Mouse (Mus musculus) myocyte (in vitro differentiated cells): ENCODE results near the gene Defb45. TPM values are rescaled to one million over a fixed set of nuclear protein-coding genes. Genes with fewer than 3 reads are reported as not detected.

Source experiments
- H3K27me3 ChIP-seq: one replicate; pipeline ENCODE4 v1.6.1; 2011; ENCODE audit not compliant: control insufficient read depth, insufficient read depth, insufficient read length
- H3K36me3 ChIP-seq: one replicate; pipeline ENCODE4 v1.6.1; 2011; ENCODE audit not compliant: control insufficient read depth, insufficient read depth
- H3K4me2 ChIP-seq: one replicate; pipeline ENCODE4 v1.6.1; 2011; ENCODE audit warnings: low read depth, control low read depth
- H3K4me3 ChIP-seq: one replicate; pipeline ENCODE4 v1.5.1; 2011; ENCODE audit warnings: mild to moderate bottlenecking, control low read depth, moderate library complexity
- H3K79me2 ChIP-seq: one replicate; pipeline ENCODE4 v1.6.1; 2011; ENCODE audit not compliant: control insufficient read depth, insufficient read depth
- H3ac ChIP-seq: one replicate; pipeline ENCODE4 v1.6.1; 2011; ENCODE audit not compliant: control insufficient read depth, insufficient read length
- CEBPB ChIP-seq: IDR thresholded peaks from 2 replicates; pipeline ENCODE4 v1.6.1; 2011; ENCODE audit warnings: mild to moderate bottlenecking, moderate library complexity; ENCODE audit not compliant: poor library complexity, insufficient read depth, severe bottlenecking
- E2F4 ChIP-seq: IDR thresholded peaks from one replicate; pipeline ENCODE4 v1.6.1; 2011; ENCODE audit warnings: mild to moderate bottlenecking, control low read depth, moderate library complexity; ENCODE audit not compliant: insufficient read depth
- MAX ChIP-seq: IDR thresholded peaks from one replicate; pipeline ENCODE4 v1.6.1; 2011; ENCODE audit warnings: low read depth, mild to moderate bottlenecking, control low read depth
- MYOD1 ChIP-seq, 3 experiments: IDR thresholded peaks; one replicate each; pipeline ENCODE4 v1.6.1; 2011; ENCODE audit warnings: control low read depth in 2 of 3, low read depth in 2 of 3, mild to moderate bottlenecking in 2 of 3, moderate library complexity in 1 of 3; ENCODE audit not compliant: insufficient read length in 2 of 3, control insufficient read depth in 1 of 3
- MYOG ChIP-seq, 3 experiments: IDR thresholded peaks; one replicate each; pipeline ENCODE4 v1.6.1; 2011; ENCODE audit warnings: control low read depth in 2 of 3, low read depth in 2 of 3, mild to moderate bottlenecking in 2 of 3; ENCODE audit not compliant: insufficient read length in 2 of 3, control insufficient read depth in 1 of 3, insufficient read depth in 1 of 3
- POLR2A ChIP-seq: IDR thresholded peaks from one replicate; pipeline ENCODE4 v1.6.1; 2011; ENCODE audit warnings: low read depth, mild to moderate bottlenecking, control low read depth, moderate library complexity; ENCODE audit not compliant: insufficient read length
- POLR2AphosphoS2 ChIP-seq: IDR thresholded peaks from one replicate; pipeline ENCODE4 v1.6.1; 2011; ENCODE audit warnings: low read depth, control low read depth; ENCODE audit not compliant: insufficient read length
- REST ChIP-seq: IDR thresholded peaks from one replicate; pipeline ENCODE4 v1.6.1; 2011; ENCODE audit warnings: mild to moderate bottlenecking, control low read depth, moderate library complexity; ENCODE audit not compliant: insufficient read depth, insufficient read length
- SRF ChIP-seq: IDR thresholded peaks from one replicate; pipeline ENCODE4 v1.6.1; 2011; ENCODE audit warnings: low read depth; ENCODE audit not compliant: control insufficient read depth, insufficient read length
- TCF12 ChIP-seq: IDR thresholded peaks from one replicate; pipeline ENCODE4 v1.6.1; 2011; ENCODE audit warnings: mild to moderate bottlenecking, control low read depth; ENCODE audit not compliant: poor library complexity, insufficient read depth, severe bottlenecking
- TCF3 ChIP-seq: IDR thresholded peaks from one replicate; pipeline ENCODE4 v1.6.1; 2011; ENCODE audit warnings: low read depth, control low read depth; ENCODE audit not compliant: insufficient read length
- USF1 ChIP-seq: IDR thresholded peaks from one replicate; pipeline ENCODE4 v1.6.1; 2011; ENCODE audit warnings: low read depth, mild to moderate bottlenecking, control low read depth, moderate library complexity
- polyA plus RNA-seq: library from polyadenylated mRNA; unstranded; fragments of >200 nt; fragmentation: generic; extraction: Trizol; gene quantifications from one replicate; pipeline ENCODE4 v1.2.1, GENCODE M21; 2012; ENCODE audit warnings: missing spikeins

The Defb45 gene
- polyA plus RNA-seq, 1 experiment, result 0.30 TPM

DNA sequence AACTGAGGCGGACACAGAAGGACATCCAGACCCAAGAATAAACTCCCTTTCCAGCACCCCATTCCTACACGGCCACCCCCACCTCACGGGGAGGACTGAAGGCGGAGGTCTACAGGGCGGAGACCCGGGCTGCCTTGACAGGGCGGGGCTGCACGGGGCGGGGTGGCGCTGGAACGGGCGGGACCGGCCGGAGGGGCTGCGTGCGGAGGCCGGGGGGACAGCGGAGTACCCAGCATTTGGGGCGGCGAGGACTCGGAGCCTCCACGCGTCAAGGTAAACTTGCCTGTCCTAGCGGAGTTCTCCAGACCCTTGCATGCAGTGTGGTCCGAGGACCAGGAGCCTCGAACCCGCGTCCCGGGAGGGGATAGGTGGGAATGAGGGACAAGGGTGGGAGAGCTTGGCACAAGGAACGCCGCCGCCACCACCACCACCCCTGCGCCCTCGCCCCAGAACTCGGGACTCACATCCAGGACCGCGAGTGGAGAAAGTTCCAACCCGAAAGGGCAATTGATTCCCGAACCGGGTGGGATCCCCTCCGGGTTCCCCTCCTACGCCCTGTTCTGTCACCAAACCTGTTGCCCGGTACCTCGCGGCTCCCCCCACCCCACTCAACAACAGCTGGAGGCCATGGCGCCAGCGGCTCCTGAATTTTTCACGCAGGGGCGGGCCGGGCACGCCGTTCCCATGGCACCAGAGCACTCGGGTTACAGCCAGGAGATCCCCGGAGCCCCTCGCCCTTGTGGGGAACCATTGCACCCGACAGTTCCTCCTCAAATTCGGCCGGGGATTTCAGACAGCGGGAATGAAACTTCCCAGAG lies 27.8 kb upstream of the Defb45 start, which contains the start of gene Rem1:
Gene Rem1 (plus strand): TSS at position 178 of the 818 bp plus-strand sequence.
- peaks cover 23% of the 10 kb centered on the region for H3K79me2 ChIP-seq
- TF ChIP-seq TCF3 (no peak), MYOD1 (IDR thresholded peaks at IDR 0.05; ENCODE audit: control insufficient read depth in 1 of 3, insufficient read length in 2 of 3, low read depth in 2 of 3) (peak in 2 of 3 experiments; percentile 35 to 71), TCF12 (no peak), POLR2A (peak; percentile 74), E2F4 (no peak), POLR2AphosphoS2 (peak; percentile 25), MYOG (IDR thresholded peaks at IDR 0.05; ENCODE audit: control insufficient read depth in 1 of 3, insufficient read depth in 1 of 3, insufficient read length in 2 of 3, low read depth in 2 of 3) (peak in 2 of 3 experiments; percentile 56 to 72), REST (no peak)
- peak within 1 kb of the TSS; percentile 87 for H3K4me3 ChIP-seq
- H3ac ChIP-seq, result peak within 1 kb of the TSS; percentile 37
- peak within 1 kb of the TSS; percentile 85 for H3K4me2 ChIP-seq
- H3K36me3 ChIP-seq, result no peaks in the 10 kb centered on the region
- no peaks in the 10 kb centered on the region for H3K27me3 ChIP-seq

DNA sequence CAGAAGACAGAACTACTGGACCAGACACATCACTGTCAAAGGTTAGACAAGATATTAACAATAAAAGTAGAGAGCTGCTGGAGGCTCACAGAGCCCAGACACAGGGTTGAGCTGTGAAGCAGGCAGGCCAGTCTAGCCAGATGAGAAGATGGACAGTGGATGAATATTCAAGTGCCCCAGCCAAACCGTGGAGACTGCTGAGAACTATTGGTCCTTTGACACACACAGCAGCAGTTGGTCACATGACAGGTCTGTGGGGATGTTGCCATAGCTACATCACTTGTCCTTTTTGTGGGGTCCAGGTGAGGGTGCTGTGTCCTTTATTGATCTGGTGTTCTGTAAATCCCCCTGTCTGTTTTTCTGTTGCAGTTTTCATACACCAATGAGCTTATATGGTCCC lies 26.1 kb upstream of the Defb45 start:
- Histone ChIP-seq H3K79me2 (peaks cover 19% of the 10 kb centered on the region), H3K36me3 (no peaks in the 10 kb centered on the region), H3ac (no peak overlapping the region), H3K4me2 (no peak overlapping the region), H3K27me3 (no peaks in the 10 kb centered on the region), H3K4me3 (no peak overlapping the region)
- TF ChIP-seq USF1 (peak; percentile 71), SRF (no peak)

DNA sequence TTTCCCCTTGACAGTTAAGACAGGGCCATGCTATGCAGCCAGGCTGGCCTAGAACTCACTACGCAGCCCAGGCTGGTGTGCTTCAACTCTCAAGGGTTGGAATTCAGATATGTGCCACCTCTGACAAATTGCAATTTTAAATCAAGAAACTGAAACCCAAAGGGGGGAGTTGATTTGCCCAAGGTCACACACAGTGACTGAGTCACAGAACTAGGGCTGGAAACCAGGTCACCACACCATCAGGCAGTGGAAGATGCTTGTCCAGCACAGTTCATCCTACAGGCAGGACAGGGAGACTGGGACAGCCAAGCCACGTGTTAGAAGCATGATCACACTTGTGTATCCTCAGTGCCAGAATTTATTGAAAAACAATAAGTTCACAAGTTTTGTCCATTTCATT lies 25.4 kb upstream of the Defb45 start:
- no peaks in the 10 kb centered on the region for H3K36me3 ChIP-seq
- TF ChIP-seq MAX (no peak), POLR2A (no peak), POLR2AphosphoS2 (no peak), MYOG (IDR thresholded peaks at IDR 0.05; ENCODE audit: control insufficient read depth in 1 of 3, insufficient read depth in 1 of 3, insufficient read length in 2 of 3, low read depth in 2 of 3) (no peak), USF1 (no peak), SRF (no peak), CEBPB (no peak), TCF3 (no peak), REST (no peak), E2F4 (no peak), MYOD1 (IDR thresholded peaks at IDR 0.05; ENCODE audit: control insufficient read depth in 1 of 3, insufficient read length in 2 of 3, low read depth in 2 of 3) (no peak), TCF12 (no peak)
- H3K79me2 ChIP-seq, result peaks cover 19% of the 10 kb centered on the region
- no peak overlapping the region for H3ac ChIP-seq
- H3K4me2 ChIP-seq, result no peak overlapping the region
- H3K27me3 ChIP-seq, result no peaks in the 10 kb centered on the region
- H3K4me3 ChIP-seq, result no peak overlapping the region

DNA sequence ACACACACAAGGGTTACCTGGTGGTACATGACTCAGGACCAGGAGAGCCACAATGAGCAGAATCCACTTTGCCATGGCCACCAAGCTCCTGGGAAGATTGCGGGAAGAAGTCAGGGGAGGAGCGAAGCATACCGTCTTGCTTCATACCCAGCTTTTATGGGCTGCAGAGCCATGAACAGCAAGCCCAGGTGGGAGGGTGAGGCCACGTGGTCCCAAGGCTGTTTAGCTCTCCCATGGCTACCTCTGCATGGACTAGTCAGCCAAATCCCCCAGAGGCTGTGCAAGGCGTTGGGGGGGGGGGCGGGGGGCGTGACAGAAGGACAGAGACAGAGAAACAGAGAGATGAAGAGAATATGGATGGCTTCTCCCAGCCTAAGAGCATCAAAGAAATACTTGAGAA lies 23.8 kb upstream of the Defb45 start, which contains the start of gene Defb25:
Gene Defb25 (minus strand): TSS at position 101 of the 400 bp plus-strand sequence.
- TF ChIP-seq USF1 (no peak), MYOG (IDR thresholded peaks at IDR 0.05; ENCODE audit: control insufficient read depth in 1 of 3, insufficient read depth in 1 of 3, insufficient read length in 2 of 3, low read depth in 2 of 3) (no peak), REST (no peak), CEBPB (no peak), SRF (no peak), TCF3 (no peak), MAX (no peak), POLR2AphosphoS2 (no peak), POLR2A (no peak), TCF12 (no peak), E2F4 (no peak), MYOD1 (IDR thresholded peaks at IDR 0.05; ENCODE audit: control insufficient read depth in 1 of 3, insufficient read length in 2 of 3, low read depth in 2 of 3) (no peak)
- Histone ChIP-seq H3K79me2 (peaks cover 14% of the 10 kb centered on the region), H3K4me3 (no peak within 1 kb of the TSS), H3K4me2 (peak within 1 kb of the TSS; percentile 64), H3K27me3 (no peaks in the 10 kb centered on the region), H3K36me3 (no peaks in the 10 kb centered on the region), H3ac (no peak within 1 kb of the TSS)

DNA sequence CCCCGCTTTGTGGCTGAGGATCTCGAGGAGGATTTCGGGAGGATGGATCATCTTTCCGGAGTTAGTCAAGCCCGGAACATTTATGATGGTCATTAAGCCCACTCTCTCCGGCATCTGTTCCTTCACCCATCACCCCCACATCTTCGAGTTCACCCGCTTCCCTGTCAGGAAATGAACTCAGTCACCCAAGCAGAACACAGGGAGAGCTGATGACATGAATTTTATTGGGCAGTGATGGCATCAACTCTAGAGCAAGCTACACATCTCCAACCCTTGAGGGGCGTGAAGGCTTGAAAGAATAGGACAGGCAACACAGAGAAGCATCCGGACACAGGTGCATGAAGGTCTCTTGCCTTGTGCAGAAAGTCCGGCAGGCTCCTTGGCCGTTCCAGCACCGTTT lies 23.0 kb upstream of the Defb45 start:
- H3ac ChIP-seq, result no peak overlapping the region
- no peak overlapping the region for H3K4me3 ChIP-seq
- peak in 1 of 3 experiments; percentile 1 for TF ChIP-seq MYOD1 (IDR thresholded peaks at IDR 0.05; ENCODE audit: control insufficient read depth in 1 of 3, insufficient read length in 2 of 3, low read depth in 2 of 3)
- TF ChIP-seq REST, result no peak
- peak overlapping the region; percentile 64 for H3K4me2 ChIP-seq
- H3K36me3 ChIP-seq, result no peaks in the 10 kb centered on the region
- H3K79me2 ChIP-seq, result peaks cover 6% of the 10 kb centered on the region
- H3K27me3 ChIP-seq, result no peaks in the 10 kb centered on the region
